Mouse (Mus musculus) limb, embryonic 15.5 days (tissue): Measurements from ENCODE around the gene Fgfr2. TPM values are rescaled to one million over a fixed set of nuclear protein-coding genes. Genes with fewer than 3 reads are reported as not detected.

Experiments
- ATAC-seq: fragments of 200-750 bp; cut with Nextera tagmentation; 2 replicates; pipeline ENCODE4 v1.8.0; 2017; ENCODE audit warnings: low read depth, moderate TSS enrichment; ENCODE audit not compliant: insufficient number of reproducible peaks, low FRiP score, low TSS enrichment
- H3K27ac ChIP-seq: fragments of 300-500 bp; sonication (generic); 2 replicates; pipeline ENCODE4 v1.5.1; 2015; ENCODE audit warnings: moderate library complexity, mild to moderate bottlenecking, inconsistent platforms
- H3K27me3 ChIP-seq: fragments of 300-500 bp; sonication (generic); 2 replicates; pipeline ENCODE4 v1.6.1; 2015; ENCODE audit warnings: inconsistent platforms
- H3K36me3 ChIP-seq: fragments of 300-500 bp; sonication (generic); 2 replicates; pipeline ENCODE4 v1.6.1; 2015; ENCODE audit warnings: inconsistent platforms
- H3K4me1 ChIP-seq: fragments of 300-500 bp; sonication (generic); 2 replicates; pipeline ENCODE4 v1.6.1; 2015; ENCODE audit warnings: inconsistent platforms
- H3K4me2 ChIP-seq: fragments of 300-500 bp; sonication (generic); 2 replicates; pipeline ENCODE4 v1.6.1; 2015; ENCODE audit warnings: mild to moderate bottlenecking, inconsistent platforms
- H3K4me3 ChIP-seq: fragments of 300-500 bp; sonication (generic); 2 replicates; pipeline ENCODE4 v1.5.1; 2015; ENCODE audit warnings: mild to moderate bottlenecking, inconsistent platforms
- H3K9ac ChIP-seq: fragments of 300-500 bp; sonication (generic); 2 replicates; pipeline ENCODE4 v1.6.1; 2015; ENCODE audit warnings: inconsistent platforms
- H3K9me3 ChIP-seq: fragments of 300-500 bp; sonication (generic); 2 replicates; pipeline ENCODE4 v1.6.1; 2016; ENCODE audit warnings: inconsistent platforms
- WGBS: fragments of 180-500 bp; shearing (Covaris S2); methylation state at CpG from one replicate; pipeline ENCODE4 v1.1.7; 2015; 5-methylcytosine and 5-hydroxymethylcytosine counted together
- polyA plus RNA-seq: library from polyadenylated mRNA; unstranded; fragments of >200 nt; fragmentation: Nextera tagmentation; extraction: Ambion mirVana; gene quantifications from 2 replicates; pipeline ENCODE4 v1.2.1, GENCODE M21; 2015

Gene Fgfr2
- polyA plus RNA-seq, 1 experiment from 2014 or later, result 101 TPM

DNA sequence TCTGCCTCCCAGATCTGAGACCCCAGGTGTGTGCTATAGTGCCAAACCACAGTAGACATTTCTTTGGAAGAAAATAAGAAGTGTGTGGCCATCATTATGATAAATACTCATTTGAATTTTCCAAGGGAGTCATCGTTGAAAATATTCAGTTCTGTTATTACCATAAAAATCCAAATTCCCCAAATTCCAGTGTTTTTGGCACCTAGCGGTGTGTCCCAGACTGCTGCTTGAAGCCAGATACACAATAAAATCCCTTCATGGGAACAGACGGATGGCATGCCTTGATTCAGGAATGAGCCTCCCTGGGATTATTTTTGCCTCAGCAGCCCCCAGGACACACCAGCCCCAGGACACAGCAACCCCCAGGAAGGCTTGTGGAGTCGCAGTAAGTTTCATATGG is 1003.3 kb downstream of the Fgfr2 start:
- Histone ChIP-seq H3K4me3 (no peak overlapping the region), H3K9me3 (no peaks in the 10 kb centered on the region), H3K9ac (no peak overlapping the region), H3K27me3 (no peaks in the 10 kb centered on the region), H3K36me3 (no peaks in the 10 kb centered on the region), H3K4me2 (no peak overlapping the region), H3K27ac (no peak overlapping the region), H3K4me1 (no peaks in the 10 kb centered on the region; the same call in 1 of the 2 replicates)
- 53% methylated on average over 4 of the region's 4 CpGs for whole genome bisulfite sequencing
- no peak for ATAC-seq

DNA sequence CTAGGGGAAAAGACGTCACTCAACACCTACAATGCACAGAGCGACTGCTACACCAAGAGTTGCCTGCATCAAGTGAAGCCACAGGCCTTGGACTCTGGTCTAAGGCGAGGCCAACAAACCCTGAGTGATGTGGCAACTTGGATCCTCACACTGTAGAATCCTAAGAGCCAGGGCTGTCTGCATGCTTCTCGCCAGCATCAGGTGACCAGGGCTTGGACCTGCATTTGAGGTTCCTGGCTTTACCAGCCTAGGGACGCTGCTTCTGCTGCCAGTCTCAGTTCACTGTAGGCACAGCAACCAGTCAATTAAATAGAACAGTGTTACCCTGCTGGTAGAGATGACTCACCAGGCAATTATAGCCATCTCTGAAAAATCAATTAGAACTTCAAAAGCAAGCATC is 1011.4 kb downstream of the Fgfr2 start:
- Histone ChIP-seq H3K9ac (no peak overlapping the region), H3K4me3 (no peak overlapping the region), H3K36me3 (no peaks in the 10 kb centered on the region), H3K4me2 (no peak overlapping the region), H3K27me3 (no peaks in the 10 kb centered on the region), H3K9me3 (no peaks in the 10 kb centered on the region), H3K27ac (no peak overlapping the region), H3K4me1 (no peaks in the 10 kb centered on the region)
- 57% methylated on average over 5 of the region's 5 CpGs for WGBS
- ATAC-seq, result no peak

DNA sequence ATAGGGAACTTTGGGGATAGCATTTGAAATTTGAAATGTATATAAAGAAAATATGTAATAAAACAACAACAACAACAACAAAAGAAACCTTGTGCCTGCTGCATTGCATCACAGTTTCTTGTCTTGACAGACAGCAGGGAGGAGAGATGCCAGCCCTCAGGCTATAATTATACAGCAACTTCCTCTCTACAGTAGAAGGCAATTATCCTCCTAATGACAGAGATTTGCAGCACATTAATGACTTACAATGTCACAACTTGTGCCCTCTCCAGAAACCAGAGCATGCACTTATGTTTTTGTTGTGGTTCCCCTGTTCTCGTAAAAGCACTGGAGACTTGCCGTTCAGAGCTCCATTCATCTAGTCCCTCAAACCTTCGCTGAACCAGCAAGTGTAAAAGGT is 1012.8 kb downstream of the Fgfr2 start:
- H3K4me1 ChIP-seq, result no peaks in the 10 kb centered on the region
- ATAC-seq, result no peak
- WGBS, result 34% methylated on average over 3 of the region's 3 CpGs
- H3K36me3 ChIP-seq, result no peaks in the 10 kb centered on the region
- H3K9me3 ChIP-seq, result no peaks in the 10 kb centered on the region
- no peaks in the 10 kb centered on the region for H3K27me3 ChIP-seq
- no peak overlapping the region for H3K4me2 ChIP-seq
- H3K9ac ChIP-seq, result no peak overlapping the region
- H3K27ac ChIP-seq, result no peak overlapping the region
- H3K4me3 ChIP-seq, result no peak overlapping the region

DNA sequence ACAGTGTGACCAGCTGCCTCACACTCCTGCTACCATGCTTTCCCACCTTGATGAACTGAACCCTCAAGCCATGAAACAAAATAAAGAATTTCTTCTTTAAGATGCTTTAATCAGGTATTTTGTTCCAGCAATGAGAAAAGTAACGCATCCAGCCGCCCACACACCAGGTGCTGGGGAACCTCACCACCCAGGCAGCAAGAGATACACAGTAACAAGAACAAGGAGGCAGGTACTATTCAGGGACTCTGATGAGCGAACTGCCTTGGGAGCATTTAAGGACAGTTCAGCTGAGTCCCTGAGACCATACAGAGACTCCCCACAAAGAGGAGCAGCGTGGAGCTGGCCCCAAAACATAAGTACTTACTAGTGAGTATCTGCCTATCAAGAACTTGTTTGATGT is 1016.3 kb downstream of the Fgfr2 start:
- ATAC-seq, result no peak
- Histone ChIP-seq H3K9me3 (no peaks in the 10 kb centered on the region), H3K4me1 (no peaks in the 10 kb centered on the region), H3K4me2 (no peak overlapping the region), H3K4me3 (no peak overlapping the region), H3K27me3 (no peaks in the 10 kb centered on the region), H3K36me3 (no peaks in the 10 kb centered on the region), H3K27ac (no peak overlapping the region), H3K9ac (no peak overlapping the region)
- 77% methylated on average over 4 of the region's 4 CpGs for WGBS

DNA sequence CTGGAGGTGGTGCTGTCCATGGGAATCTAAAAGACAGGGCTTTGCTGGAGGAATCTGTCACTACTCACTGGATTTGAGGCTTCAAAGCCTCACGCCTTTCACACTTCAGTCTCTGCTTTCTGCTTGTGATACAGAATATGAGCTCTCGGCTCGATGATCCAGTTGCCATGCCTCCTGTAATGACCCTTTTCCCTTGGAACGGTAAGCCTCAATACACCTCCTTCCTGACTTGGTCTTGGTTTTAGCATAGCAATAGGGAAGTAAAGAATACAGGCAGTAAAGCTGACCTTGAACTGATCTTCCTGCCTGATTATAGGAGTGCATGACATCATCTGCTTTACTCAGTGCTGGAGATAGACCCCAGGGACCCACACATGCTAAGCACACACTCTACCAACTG is 1017.8 kb downstream of the Fgfr2 start:
- H3K9me3 ChIP-seq, result no peaks in the 10 kb centered on the region
- no peaks in the 10 kb centered on the region for H3K4me1 ChIP-seq
- WGBS, result 76% methylated on average over 4 of the region's 4 CpGs
- ATAC-seq, result no peak
- no peak overlapping the region for H3K27ac ChIP-seq
- H3K27me3 ChIP-seq, result no peaks in the 10 kb centered on the region
- H3K4me3 ChIP-seq, result no peak overlapping the region
- no peaks in the 10 kb centered on the region for H3K36me3 ChIP-seq
- no peak overlapping the region for H3K9ac ChIP-seq
- H3K4me2 ChIP-seq, result no peak overlapping the region

DNA sequence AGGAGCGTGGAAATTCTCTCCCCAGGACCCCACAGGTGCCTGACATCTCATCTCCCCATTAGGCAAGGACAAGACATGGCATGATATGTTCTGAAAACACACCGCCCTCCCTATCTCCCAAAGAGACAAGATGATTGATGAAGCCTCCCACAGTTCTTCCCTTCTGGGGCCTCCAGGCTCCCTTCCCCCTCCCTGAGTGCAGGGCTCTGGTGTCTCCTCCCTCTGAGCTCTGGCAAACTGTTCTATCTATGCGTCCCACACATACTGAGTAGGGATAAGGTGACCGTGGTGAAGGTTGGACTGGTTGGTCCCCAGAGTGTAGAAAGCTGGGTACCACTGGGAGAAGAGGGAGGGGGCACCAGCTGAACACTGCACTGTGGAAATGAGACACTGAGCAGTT is 1024.7 kb downstream of the Fgfr2 start:
- no peak overlapping the region for H3K27ac ChIP-seq
- H3K9me3 ChIP-seq, result no peaks in the 10 kb centered on the region
- H3K4me1 ChIP-seq, result 0 out of 2 replicates have a peak, but pooled peaks cover 6% of the 10 kb centered on the region
- no peak overlapping the region for H3K4me3 ChIP-seq
- H3K36me3 ChIP-seq, result no peaks in the 10 kb centered on the region
- peak; percentile 4; the same call in 1 of the 2 replicates for ATAC-seq
- no peaks in the 10 kb centered on the region for H3K27me3 ChIP-seq
- H3K4me2 ChIP-seq, result no peak overlapping the region
- H3K9ac ChIP-seq, result no peak overlapping the region
- WGBS, result 64% methylated on average over 4 of the region's 4 CpGs

DNA sequence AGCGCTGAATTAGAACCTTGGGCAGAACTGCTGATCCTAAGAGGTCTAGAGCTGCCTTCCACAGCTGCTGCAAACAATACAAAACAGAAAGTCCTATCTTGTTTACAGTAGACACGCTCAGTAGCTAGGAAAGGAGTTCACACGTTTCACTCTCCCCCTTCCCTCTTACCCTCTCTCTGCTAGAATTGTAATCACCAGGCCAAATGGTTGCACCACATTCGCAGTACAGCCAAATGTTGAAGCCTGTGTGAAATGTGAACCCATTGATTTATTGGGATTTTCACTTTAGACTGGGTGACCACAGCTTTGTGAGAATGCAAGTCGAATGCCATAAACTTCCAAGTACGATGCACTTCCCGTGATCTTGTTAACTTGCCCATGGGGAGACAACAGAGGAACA is 1028.5 kb downstream of the Fgfr2 start:
- H3K4me2 ChIP-seq, result no peak overlapping the region
- H3K27ac ChIP-seq, result no peak overlapping the region
- H3K9ac ChIP-seq, result no peak overlapping the region
- 0 out of 2 replicates have a peak, but pooled peaks cover 6% of the 10 kb centered on the region for H3K4me1 ChIP-seq
- 42% methylated on average over 7 of the region's 7 CpGs for WGBS
- ATAC-seq, result no peak
- no peaks in the 10 kb centered on the region for H3K36me3 ChIP-seq
- no peaks in the 10 kb centered on the region for H3K27me3 ChIP-seq
- H3K4me3 ChIP-seq, result no peak overlapping the region
- no peaks in the 10 kb centered on the region for H3K9me3 ChIP-seq

DNA sequence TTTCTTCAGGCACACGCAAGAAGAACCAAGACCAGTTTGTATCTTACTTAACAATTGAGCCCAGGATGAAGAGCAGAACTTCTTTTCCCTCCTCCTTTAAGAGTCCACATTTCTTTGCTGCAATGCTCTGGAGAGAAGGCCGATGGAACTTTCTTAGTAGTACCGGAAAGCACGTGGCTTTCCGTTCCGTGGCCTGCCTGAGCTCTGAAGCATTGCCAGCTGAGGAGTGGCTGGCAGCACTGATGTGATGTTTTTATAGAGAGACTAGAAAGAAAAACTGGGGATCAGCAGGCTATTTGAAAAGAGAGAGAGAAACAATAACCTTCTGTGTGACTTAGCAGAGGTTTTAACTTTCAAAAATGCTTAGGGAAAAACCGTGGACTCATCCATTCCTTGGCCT is 1031.6 kb downstream of the Fgfr2 start:
- WGBS, result 62% methylated on average over 7 of the region's 7 CpGs
- ATAC-seq, result no peak
- no peak overlapping the region for H3K4me2 ChIP-seq

DNA sequence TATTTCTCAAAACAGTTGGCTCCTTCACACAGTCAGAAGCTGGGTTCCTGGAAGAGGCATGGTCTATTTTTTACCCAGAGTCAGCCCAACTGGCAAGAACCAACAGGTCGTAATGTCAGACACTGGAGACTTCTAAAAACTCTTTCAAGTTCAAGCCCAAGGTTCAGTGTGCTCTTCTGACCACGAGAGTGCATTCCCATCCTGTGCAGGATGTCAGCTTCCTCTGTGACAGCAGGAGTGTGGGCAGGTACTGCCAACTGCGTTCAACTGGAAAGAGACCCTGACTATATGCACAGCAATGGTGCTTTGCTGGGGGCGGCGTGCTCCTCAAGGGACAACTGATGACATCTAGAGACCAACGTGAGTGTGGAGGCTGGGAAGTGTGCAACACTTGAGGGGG is 1034.5 kb downstream of the Fgfr2 start:
- Histone ChIP-seq H3K27ac (no peak overlapping the region), H3K4me2 (no peak overlapping the region), H3K27me3 (no peaks in the 10 kb centered on the region), H3K9ac (no peak overlapping the region), H3K36me3 (no peaks in the 10 kb centered on the region), H3K4me3 (no peak overlapping the region), H3K9me3 (no peaks in the 10 kb centered on the region), H3K4me1 (no peaks in the 10 kb centered on the region)
- 75% methylated on average over 6 of the region's 6 CpGs for WGBS
- no peak for ATAC-seq

More for the DNA sequence above, 1031.6 kb downstream of the Fgfr2 start:
- Histone ChIP-seq H3K9ac (no peak overlapping the region), H3K27ac (no peak overlapping the region), H3K27me3 (no peaks in the 10 kb centered on the region), H3K36me3 (no peaks in the 10 kb centered on the region), H3K9me3 (no peaks in the 10 kb centered on the region), H3K4me1 (no peaks in the 10 kb centered on the region), H3K4me3 (no peak overlapping the region)

DNA sequence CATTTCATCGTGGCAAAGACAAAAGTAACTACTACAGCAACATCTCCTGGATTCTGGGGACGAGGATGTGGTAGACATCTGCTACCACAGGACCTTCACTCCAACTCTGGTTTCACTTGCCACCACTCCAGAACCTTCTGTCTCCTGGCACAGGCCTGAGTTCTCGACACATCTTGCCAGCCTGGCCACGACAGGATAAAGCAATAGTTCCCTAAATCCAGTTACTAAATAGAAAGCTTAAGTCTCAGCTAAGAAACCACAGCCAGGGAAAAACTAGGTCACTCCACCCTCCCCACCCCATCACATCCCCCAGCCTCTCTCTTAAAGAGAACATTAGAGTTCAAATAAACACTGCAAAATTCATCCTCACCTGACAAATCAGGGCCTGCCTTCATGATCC is 1035.0 kb downstream of the Fgfr2 start:
- ATAC-seq, result no peak
- H3K27ac ChIP-seq, result no peak overlapping the region
- H3K4me2 ChIP-seq, result no peak overlapping the region
- WGBS, result 59% methylated on average over 4 of the region's 4 CpGs
- H3K4me1 ChIP-seq, result no peaks in the 10 kb centered on the region
- no peaks in the 10 kb centered on the region for H3K36me3 ChIP-seq
- no peak overlapping the region for H3K9ac ChIP-seq
- H3K27me3 ChIP-seq, result no peaks in the 10 kb centered on the region
- no peaks in the 10 kb centered on the region for H3K9me3 ChIP-seq
- no peak overlapping the region for H3K4me3 ChIP-seq

DNA sequence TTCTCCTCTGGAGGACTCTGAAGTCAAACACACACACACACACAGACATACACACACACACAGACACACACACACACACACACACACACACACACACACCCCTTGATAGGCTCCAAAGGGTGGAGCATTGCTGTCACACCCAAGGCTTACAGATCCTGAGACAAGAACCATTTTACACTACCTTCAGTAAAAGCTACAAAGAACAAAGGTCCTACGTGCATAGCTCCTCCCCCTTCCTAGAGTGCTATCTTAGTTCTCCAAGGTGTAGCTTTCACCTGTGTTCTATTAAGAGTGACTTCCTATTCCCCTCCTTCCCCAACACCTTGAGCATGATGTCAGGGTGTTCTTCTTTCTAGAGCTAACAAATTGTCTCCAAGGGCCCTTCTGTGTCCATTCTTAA is 1047.3 kb downstream of the Fgfr2 start:
- 60% methylated on average over 1 of the region's 1 CpGs for WGBS

DNA sequence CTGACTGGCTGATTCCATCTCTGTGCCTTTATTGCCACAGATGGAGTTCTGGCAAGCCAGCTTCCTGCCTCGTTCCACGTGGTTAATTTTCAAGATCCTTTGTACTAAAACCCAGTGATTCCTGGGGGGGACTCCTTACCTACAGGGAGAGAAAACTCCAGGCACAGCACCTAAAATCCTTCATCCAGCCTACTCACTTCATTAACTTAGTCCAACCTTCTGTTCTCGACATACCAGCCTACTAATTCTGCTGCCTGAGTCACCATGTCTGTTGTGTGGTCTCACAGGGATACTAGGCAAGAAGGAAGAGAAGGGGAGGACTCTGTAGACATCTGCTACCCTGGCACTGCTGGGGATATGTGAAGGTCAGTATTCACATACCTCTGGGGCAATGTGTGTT is 1048.6 kb downstream of the Fgfr2 start:
- ATAC-seq, result no peak
- 30% methylated on average over 3 of the region's 3 CpGs for WGBS
- H3K27me3 ChIP-seq, result no peaks in the 10 kb centered on the region
- H3K36me3 ChIP-seq, result no peaks in the 10 kb centered on the region
- H3K4me3 ChIP-seq, result no peak overlapping the region
- H3K27ac ChIP-seq, result no peak overlapping the region
- H3K9me3 ChIP-seq, result no peaks in the 10 kb centered on the region
- H3K4me2 ChIP-seq, result no peak overlapping the region
- H3K9ac ChIP-seq, result no peak overlapping the region
- H3K4me1 ChIP-seq, result no peaks in the 10 kb centered on the region

More for the DNA sequence above, 1047.3 kb downstream of the Fgfr2 start:
- Histone ChIP-seq H3K36me3 (no peaks in the 10 kb centered on the region), H3K4me2 (no peak overlapping the region), H3K4me1 (no peaks in the 10 kb centered on the region), H3K9ac (no peak overlapping the region), H3K9me3 (no peaks in the 10 kb centered on the region), H3K27me3 (no peaks in the 10 kb centered on the region), H3K4me3 (no peak overlapping the region), H3K27ac (no peak overlapping the region)
- no peak for ATAC-seq

DNA sequence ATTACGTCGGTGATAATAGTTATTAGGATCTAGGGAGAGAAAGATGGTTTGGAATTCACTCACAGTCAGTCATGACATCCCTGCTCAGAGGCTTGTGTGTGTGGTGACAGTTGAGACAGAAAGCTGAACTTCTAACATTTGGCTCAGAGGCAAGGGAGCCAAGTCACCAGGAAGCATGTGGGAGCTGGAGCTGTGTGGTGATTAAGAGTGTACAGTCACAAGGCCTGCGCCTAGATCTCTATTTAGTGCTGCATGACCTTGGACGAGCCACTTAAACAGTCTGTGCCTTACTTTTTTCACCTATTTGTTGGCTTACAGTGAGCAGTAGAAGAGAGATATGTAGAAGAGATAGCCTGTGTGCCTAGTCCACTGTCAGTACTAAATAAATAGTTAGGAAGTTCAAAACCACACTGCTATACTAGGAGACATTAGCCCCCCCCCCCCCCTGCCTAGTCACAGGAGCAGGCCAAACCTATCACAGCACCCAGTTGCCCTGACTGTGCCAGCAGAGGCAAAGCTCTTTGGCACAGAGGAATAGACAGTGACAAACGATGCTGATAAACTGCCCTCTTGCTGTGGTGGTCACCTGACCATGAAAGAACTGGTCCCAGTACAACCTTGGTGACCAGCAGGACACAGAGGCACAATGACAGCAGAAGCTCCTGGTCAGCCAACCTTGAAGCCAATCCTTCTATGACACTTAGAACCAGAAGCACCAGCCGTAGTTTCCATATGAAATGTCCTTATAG is 1052.1 kb downstream of the Fgfr2 start:
- no peak for ATAC-seq
- H3K4me2 ChIP-seq, result no peak overlapping the region
- no peaks in the 10 kb centered on the region for H3K27me3 ChIP-seq
- H3K27ac ChIP-seq, result no peak overlapping the region
- 87% methylated on average over 6 of the region's 6 CpGs for WGBS
- no peak overlapping the region for H3K9ac ChIP-seq
- no peaks in the 10 kb centered on the region for H3K4me1 ChIP-seq
- H3K4me3 ChIP-seq, result no peak overlapping the region
- H3K9me3 ChIP-seq, result no peaks in the 10 kb centered on the region
- H3K36me3 ChIP-seq, result no peaks in the 10 kb centered on the region
